Mouse (Mus musculus): ENCODE measurements at regions not wholly inside any gene's neighbourhood (a gene's known extent, or its start where the extent isn't known, plus 50 kb on each side); places are given as distances from the start of the nearest gene placed in this dataset.

- no peak for TF ChIP-seq CTCF (IDR thresholded peaks at IDR 0.05; ENCODE audit: borderline replicate concordance, insufficient read depth, low read length)
- no peak for TF ChIP-seq POLR2A (IDR thresholded peaks at IDR 0.05; ENCODE audit: low read depth, low read length)
Observed at GRCm38 (mm10) chr1:17394893-17395292, 750.8 kb downstream of the Crisp4 start.

Data from embryonic fibroblast, embryonic 13.5 days (primary cell).